Mouse (Mus musculus) megakaryocyte, embryonic 14.5 days (primary cell): ENCODE data around the gene Gtf2ird1.

Experiments
- FLI1 ChIP-seq: IDR thresholded peaks from 2 replicates; pipeline ENCODE4 v1.6.1; 2012; ENCODE audit warnings: low read length, inconsistent platforms, mixed read lengths
- GATA1 ChIP-seq: IDR thresholded peaks from 3 replicates; pipeline ENCODE4 v1.6.1; 2012; ENCODE audit warnings: mixed read lengths, low read length, inconsistent platforms, borderline replicate concordance

DNA sequence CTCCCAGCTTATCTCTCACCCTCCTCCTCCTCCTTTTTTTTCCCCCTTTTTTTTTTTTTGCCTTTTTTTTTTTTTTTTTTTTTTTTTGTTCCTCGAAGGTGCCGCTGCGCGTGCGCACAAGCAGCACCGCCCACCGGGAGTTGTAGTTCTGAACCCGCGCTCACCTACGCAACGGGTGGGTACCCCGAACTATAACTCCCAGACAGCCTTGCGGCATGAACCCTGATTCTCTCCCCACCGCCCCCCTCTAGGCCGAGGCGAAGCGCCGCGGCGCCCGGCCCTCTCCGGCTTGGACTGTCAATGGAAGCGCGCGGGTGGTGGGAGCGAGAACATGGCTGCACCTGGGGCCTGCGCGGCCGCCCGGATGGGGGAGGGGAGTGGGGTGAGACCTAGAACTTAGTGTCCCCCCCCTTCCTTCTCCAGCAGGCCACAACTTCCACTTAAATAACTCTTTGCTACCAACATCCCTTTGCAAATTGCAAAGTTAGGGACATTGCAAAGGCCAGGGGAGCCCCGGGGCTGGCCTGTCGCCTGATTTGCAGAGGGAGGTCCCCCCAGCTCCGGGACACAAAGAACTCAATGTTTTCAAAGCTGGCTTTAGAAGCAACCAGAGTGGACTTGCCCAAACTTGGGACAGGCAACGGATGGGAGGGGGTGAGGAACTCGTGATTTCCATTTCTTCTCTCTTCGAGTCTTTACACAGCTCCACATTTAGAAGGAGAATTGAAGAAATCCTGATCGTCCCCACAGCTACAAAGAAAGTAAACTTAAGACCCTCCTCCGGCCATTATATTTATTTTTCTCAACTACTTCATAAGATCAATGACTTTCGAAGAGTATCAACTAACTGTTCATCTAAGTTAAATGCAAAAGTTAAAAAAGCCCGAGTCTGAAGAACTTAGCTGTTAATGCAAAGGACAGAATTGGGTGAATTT, 141.6 kb downstream of the Gtf2ird1 start, which contains the start of gene Gtf2i:
- TF ChIP-seq FLI1 (no peak), GATA1 (no peak)
